Mouse (Mus musculus) heart, embryonic 16.5 days (tissue): ENCODE measurements around the gene Tvp23b. TPM values are rescaled to one million over a fixed set of nuclear protein-coding genes. Genes with fewer than 3 reads are reported as not detected.

ENCODE experiments used
- ATAC-seq: fragments of 200-750 bp; cut with Nextera tagmentation; replicated peaks from 2 replicates; pipeline ENCODE4 v1.8.0; 2017; ENCODE audit warnings: moderate number of reproducible peaks; ENCODE audit not compliant: insufficient read depth, low FRiP score; ENCODE audit errors: extremely low read depth
- H3K27ac ChIP-seq: fragments of 300-500 bp; sonication (generic); 2 replicates; pipeline ENCODE4 v1.5.1; 2014; ENCODE audit warnings: mild to moderate bottlenecking, low read length, control low read depth, moderate library complexity
- H3K27me3 ChIP-seq: fragments of 300-500 bp; sonication (generic); 2 replicates; pipeline ENCODE4 v1.6.1; 2014; ENCODE audit warnings: low read length, mixed read lengths; ENCODE audit not compliant: control insufficient read depth, insufficient read depth
- H3K36me3 ChIP-seq: fragments of 300-500 bp; sonication (generic); 2 replicates; pipeline ENCODE4 v1.6.1; 2014; ENCODE audit not compliant: control insufficient read depth, insufficient read depth
- H3K4me1 ChIP-seq: fragments of 300-500 bp; sonication (generic); 2 replicates; pipeline ENCODE4 v1.6.1; 2014; ENCODE audit warnings: low read length, mixed read lengths; ENCODE audit not compliant: control insufficient read depth, insufficient read depth
- H3K4me2 ChIP-seq: fragments of 300-500 bp; sonication (generic); 2 replicates; pipeline ENCODE4 v1.6.1; 2014; ENCODE audit warnings: low read depth, mild to moderate bottlenecking, control low read depth, low read length
- H3K4me3 ChIP-seq: fragments of 300-500 bp; sonication (generic); 2 replicates; pipeline ENCODE4 v1.5.1; 2014; ENCODE audit warnings: mild to moderate bottlenecking, control low read depth, low read length
- H3K9ac ChIP-seq: fragments of 300-500 bp; sonication (generic); 2 replicates; pipeline ENCODE4 v1.6.1; 2014; ENCODE audit warnings: low read length, control low read depth
- H3K9me3 ChIP-seq: fragments of 300-500 bp; sonication (generic); replicated peaks from 2 replicates; pipeline ENCODE4 v1.6.1; 2016; ENCODE audit warnings: low read length; ENCODE audit not compliant: control insufficient read depth
- WGBS: fragments of 180-500 bp; shearing (Covaris S2); extraction: QIAGEN DNeasy Blood & Tissue Kit; methylation state at CpG from one replicate; pipeline ENCODE4 v1.1.7; 2014; 5-methylcytosine and 5-hydroxymethylcytosine counted together
- polyA plus RNA-seq: library from polyadenylated mRNA; unstranded; fragments of >200 nt; fragmentation: Nextera tagmentation; extraction: Ambion mirVana; gene quantifications from 2 replicates; pipeline ENCODE4 v1.2.1, GENCODE M21; 2015

Tvp23b gene
- polyA plus RNA-seq, 1 experiment from 2014 or later: 54.9 TPM

- Histone ChIP-seq H3K9me3 (no peaks in the 10 kb centered on the region; the same call in 1 of the 2 replicates), H3K27ac (no peak overlapping the region), H3K4me2 (no peak overlapping the region), H3K4me3 (no peak overlapping the region), H3K4me1 (no peaks in the 10 kb centered on the region), H3K36me3 (no peaks in the 10 kb centered on the region), H3K27me3 (no peaks in the 10 kb centered on the region), H3K9ac (no peak overlapping the region)
- WGBS: 57% methylated on average over 3 of the region's 3 CpGs
- ATAC-seq: no peak
Measured at GRCm38 (mm10) chr11:62929799-62930198, 50.5 kb downstream of the Tvp23b start.

- no peaks in the 10 kb centered on the region; the same call in 1 of the 2 replicates for H3K9me3 ChIP-seq
- H3K4me2 ChIP-seq: no peak overlapping the region
- ATAC-seq: no peak
- no peak overlapping the region for H3K27ac ChIP-seq
- H3K36me3 ChIP-seq: no peaks in the 10 kb centered on the region
- no peak overlapping the region for H3K9ac ChIP-seq
- H3K27me3 ChIP-seq: no peaks in the 10 kb centered on the region
- H3K4me3 ChIP-seq: no peak overlapping the region
- H3K4me1 ChIP-seq: no peaks in the 10 kb centered on the region
- WGBS: 59% methylated on average over 4 of the region's 4 CpGs
Measured at GRCm38 (mm10) chr11:62930574-62930973, 51.3 kb downstream of the Tvp23b start.

- no peaks in the 10 kb centered on the region for H3K4me1 ChIP-seq
- no peak overlapping the region for H3K9ac ChIP-seq
- WGBS: 78% methylated on average over 5 of the region's 5 CpGs
Measured at GRCm38 (mm10) chr11:62931141-62931540, 51.9 kb downstream of the Tvp23b start.

GRCm38 (mm10) chr11:62933099-62933498 is 53.8 kb downstream of the Tvp23b start:
- no peak for ATAC-seq
- Histone ChIP-seq H3K4me3 (no peak overlapping the region), H3K36me3 (no peaks in the 10 kb centered on the region), H3K9ac (no peak overlapping the region), H3K4me2 (no peak overlapping the region), H3K9me3 (no peaks in the 10 kb centered on the region), H3K27ac (no peak overlapping the region), H3K27me3 (no peaks in the 10 kb centered on the region), H3K4me1 (no peaks in the 10 kb centered on the region)
- 86% methylated on average over 9 of the region's 9 CpGs for WGBS

More at GRCm38 (mm10) chr11:62931141-62931540, 51.9 kb downstream of the Tvp23b start:
- H3K4me3 ChIP-seq: no peak overlapping the region
- no peak overlapping the region for H3K27ac ChIP-seq
- H3K4me2 ChIP-seq: no peak overlapping the region
- H3K36me3 ChIP-seq: no peaks in the 10 kb centered on the region
- H3K27me3 ChIP-seq: no peaks in the 10 kb centered on the region
- ATAC-seq: no peak
- H3K9me3 ChIP-seq: no peaks in the 10 kb centered on the region; the same call in 1 of the 2 replicates

DNA sequence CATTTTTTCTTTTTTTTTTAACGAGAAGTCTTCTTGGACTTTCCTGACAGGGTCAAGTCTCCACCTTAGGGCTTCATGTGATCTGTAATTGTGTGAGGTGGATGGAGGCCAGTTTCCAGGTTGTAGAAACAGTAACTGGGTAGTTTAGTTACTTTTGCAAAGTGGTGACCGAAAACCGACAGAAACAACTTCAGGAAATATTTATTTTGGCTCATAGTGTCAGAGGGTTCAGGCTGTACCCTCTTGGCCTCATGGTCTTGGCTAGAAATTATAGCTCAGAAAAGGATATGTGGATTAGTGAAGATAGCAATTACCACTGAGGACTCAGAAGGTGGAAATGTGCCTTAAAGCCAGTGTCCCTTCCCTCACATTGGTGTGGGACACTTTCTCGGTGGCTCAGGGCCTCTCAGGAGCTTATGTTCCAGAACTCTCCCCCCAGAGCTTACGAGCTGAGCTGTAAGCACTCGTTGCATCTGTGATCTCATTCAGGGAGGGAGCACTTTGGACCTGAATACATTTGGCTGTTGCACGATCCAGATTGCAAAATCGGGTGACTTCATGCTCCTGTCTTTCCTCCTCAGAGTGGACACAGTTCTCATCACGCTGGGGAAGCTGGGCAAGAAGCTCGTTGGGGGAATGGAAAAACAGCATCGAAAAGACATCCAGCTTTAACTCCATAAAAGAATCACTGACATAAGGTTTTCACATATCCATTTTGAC is 55.7 kb downstream of the Tvp23b start:
- ATAC-seq: no peak
- Histone ChIP-seq H3K4me3 (no peak overlapping the region), H3K4me2 (no peak overlapping the region), H3K27me3 (no peaks in the 10 kb centered on the region), H3K27ac (no peak overlapping the region), H3K4me1 (no peaks in the 10 kb centered on the region), H3K36me3 (no peaks in the 10 kb centered on the region), H3K9ac (no peak overlapping the region), H3K9me3 (no peaks in the 10 kb centered on the region)
- WGBS: 75% methylated on average over 11 of the region's 11 CpGs

GRCm38 (mm10) chr11:62937986-62938385 is 58.7 kb downstream of the Tvp23b start:
- Histone ChIP-seq H3K4me2 (no peak overlapping the region), H3K9me3 (no peaks in the 10 kb centered on the region), H3K9ac (no peak overlapping the region), H3K4me3 (no peak overlapping the region), H3K27ac (no peak overlapping the region), H3K4me1 (no peaks in the 10 kb centered on the region), H3K36me3 (no peaks in the 10 kb centered on the region), H3K27me3 (no peaks in the 10 kb centered on the region)
- WGBS: 63% methylated on average over 6 of the region's 6 CpGs
- no peak for ATAC-seq

GRCm38 (mm10) chr11:62938921-62939320 is 59.7 kb downstream of the Tvp23b start:
- Histone ChIP-seq H3K4me3 (no peak overlapping the region), H3K4me1 (no peaks in the 10 kb centered on the region), H3K27ac (no peak overlapping the region), H3K36me3 (no peaks in the 10 kb centered on the region), H3K4me2 (no peak overlapping the region), H3K27me3 (no peaks in the 10 kb centered on the region), H3K9ac (no peak overlapping the region), H3K9me3 (no peaks in the 10 kb centered on the region)
- ATAC-seq: no peak
- 75% methylated on average over 5 of the region's 5 CpGs for WGBS

GRCm38 (mm10) chr11:62940176-62940575 is 60.9 kb downstream of the Tvp23b start:
- Histone ChIP-seq H3K9ac (no peak overlapping the region), H3K27me3 (no peaks in the 10 kb centered on the region), H3K4me1 (no peaks in the 10 kb centered on the region), H3K9me3 (no peaks in the 10 kb centered on the region), H3K36me3 (no peaks in the 10 kb centered on the region), H3K4me2 (no peak overlapping the region), H3K4me3 (no peak overlapping the region), H3K27ac (no peak overlapping the region)
- no peak for ATAC-seq
- 47% methylated on average over 3 of the region's 3 CpGs for WGBS

GRCm38 (mm10) chr11:62943538-62943937 is 64.3 kb downstream of the Tvp23b start:
- Histone ChIP-seq H3K9me3 (no peaks in the 10 kb centered on the region), H3K4me1 (no peaks in the 10 kb centered on the region), H3K27ac (no peak overlapping the region; the same call in 1 of the 2 replicates), H3K27me3 (no peaks in the 10 kb centered on the region), H3K36me3 (no peaks in the 10 kb centered on the region), H3K4me3 (no peak overlapping the region), H3K9ac (no peak overlapping the region), H3K4me2 (no peak overlapping the region)
- 56% methylated on average over 6 of the region's 6 CpGs for WGBS
- ATAC-seq: no peak
